In the genomic region with DNA sequence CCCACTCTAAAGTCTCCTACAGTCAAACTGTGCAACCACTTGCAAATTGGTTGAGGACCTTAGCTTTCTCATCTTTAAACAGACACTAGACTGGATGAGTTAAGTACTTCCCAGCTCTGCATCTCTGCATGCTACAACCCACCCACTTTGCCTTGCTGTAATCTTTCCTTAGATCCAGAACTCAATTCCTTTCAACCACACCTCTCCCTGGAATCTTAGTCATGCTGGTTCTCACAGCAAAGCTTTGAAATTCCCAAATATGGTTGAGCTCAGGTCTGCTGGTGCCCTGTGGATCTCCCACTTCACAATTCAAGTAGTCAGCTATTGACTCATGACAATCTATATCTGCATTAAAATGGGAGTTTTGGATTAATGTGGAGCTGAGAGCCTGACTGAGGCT, we compare ENCODE assay signal across 17 mouse cellular contexts.
"Had no signal": no experiment of that assay in that cellular context is flagged by ENCODE, and none has a peak within 500 bp of the region (broad histone marks: within the 10 kb centered on the region; RNA-seq: fewer than 3 reads in every experiment).

No protein-coding gene starts in this region.

- DNase-seq: lung, adult 18-20 months; lung, embryonic 14.5 days; lung, postnatal 10 days; lung, postnatal 4 days; retina, postnatal 1 day; right cerebral cortex, adult 18-20 months; right cerebral cortex, postnatal 25 days; right cerebral cortex, postnatal 4 days; spleen, adult 18-20 months; thymus, adult 18-20 months; thymus, postnatal 14 days; thymus, postnatal 36 days had no signal

- H3K36me3 ChIP-seq: midbrain, embryonic 13.5 days; midbrain, embryonic 15.5 days; neural tube, embryonic 12.5 days had no signal

- H3K27me3 ChIP-seq: megakaryocyte, embryonic 14.5 days; midbrain, embryonic 13.5 days; midbrain, embryonic 15.5 days; neural tube, embryonic 12.5 days had no signal

- H3K4me1 ChIP-seq: megakaryocyte, embryonic 14.5 days; midbrain, embryonic 13.5 days; midbrain, embryonic 15.5 days; neural tube, embryonic 12.5 days had no signal

- ATAC-seq: midbrain, embryonic 13.5 days; midbrain, embryonic 15.5 days had no signal

- H3K27ac ChIP-seq: midbrain, embryonic 13.5 days; midbrain, embryonic 15.5 days; neural tube, embryonic 12.5 days had no signal

- H3K9me3 ChIP-seq: megakaryocyte, embryonic 14.5 days; midbrain, embryonic 13.5 days; midbrain, embryonic 15.5 days; neural tube, embryonic 12.5 days had no signal

- H3K4me2 ChIP-seq: lung, embryonic 14.5 days; midbrain, embryonic 11.5 days; midbrain, embryonic 13.5 days; midbrain, embryonic 15.5 days; neural tube, embryonic 12.5 days had no signal

- H3K9ac ChIP-seq: lung, embryonic 14.5 days; midbrain, embryonic 13.5 days; midbrain, embryonic 15.5 days; neural tube, embryonic 12.5 days had no signal

- H3K4me3 ChIP-seq: megakaryocyte, embryonic 14.5 days; midbrain, embryonic 13.5 days; midbrain, embryonic 15.5 days; neural tube, embryonic 12.5 days had no signal
